Mouse (Mus musculus) natural killer cell, adult 2 months (primary cell): ENCODE measurements around the gene Spi1.

Source experiments
- DNase-seq, 2 experiments: peaks; one replicate each; pipeline ENCODE4 v3.0.0; 2022; ENCODE audit warnings: low spot score in 2 of 2

The Spi1 gene

GRCm38 (mm10) chr2:91123521-91123920 is 41.3 kb downstream of the Spi1 start:
- no peak for DNase-seq

DNA sequence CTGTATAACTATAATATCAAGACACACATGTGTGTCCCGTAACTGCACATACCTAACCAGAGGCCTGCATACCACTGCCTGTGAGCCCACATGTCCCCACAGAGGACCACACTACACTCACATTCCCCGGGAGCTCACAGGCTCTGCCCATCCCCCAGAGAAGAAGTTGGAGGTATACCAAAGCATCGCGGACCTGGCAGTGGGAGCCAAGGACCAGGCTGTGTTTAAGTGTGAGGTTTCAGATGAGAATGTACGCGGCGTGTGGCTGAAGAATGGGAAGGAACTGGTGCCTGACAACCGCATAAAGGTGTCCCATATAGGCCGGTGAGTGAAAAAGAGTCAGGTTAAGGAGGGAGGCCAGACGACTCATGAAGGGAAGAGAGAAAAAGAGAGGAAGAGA is 42.9 kb downstream of the Spi1 start:
- no peak for DNase-seq

GRCm38 (mm10) chr2:91128761-91129160 is 46.6 kb downstream of the Spi1 start:
- DNase-seq: no peak

GRCm38 (mm10) chr2:91130126-91130525 is 47.9 kb downstream of the Spi1 start:
- DNase-seq: no peak

- DNase-seq: no peak
Measured at GRCm38 (mm10) chr2:91131251-91131650, 49.1 kb downstream of the Spi1 start.

GRCm38 (mm10) chr2:91132035-91132434 is 49.8 kb downstream of the Spi1 start:
- DNase-seq: no peak

DNA sequence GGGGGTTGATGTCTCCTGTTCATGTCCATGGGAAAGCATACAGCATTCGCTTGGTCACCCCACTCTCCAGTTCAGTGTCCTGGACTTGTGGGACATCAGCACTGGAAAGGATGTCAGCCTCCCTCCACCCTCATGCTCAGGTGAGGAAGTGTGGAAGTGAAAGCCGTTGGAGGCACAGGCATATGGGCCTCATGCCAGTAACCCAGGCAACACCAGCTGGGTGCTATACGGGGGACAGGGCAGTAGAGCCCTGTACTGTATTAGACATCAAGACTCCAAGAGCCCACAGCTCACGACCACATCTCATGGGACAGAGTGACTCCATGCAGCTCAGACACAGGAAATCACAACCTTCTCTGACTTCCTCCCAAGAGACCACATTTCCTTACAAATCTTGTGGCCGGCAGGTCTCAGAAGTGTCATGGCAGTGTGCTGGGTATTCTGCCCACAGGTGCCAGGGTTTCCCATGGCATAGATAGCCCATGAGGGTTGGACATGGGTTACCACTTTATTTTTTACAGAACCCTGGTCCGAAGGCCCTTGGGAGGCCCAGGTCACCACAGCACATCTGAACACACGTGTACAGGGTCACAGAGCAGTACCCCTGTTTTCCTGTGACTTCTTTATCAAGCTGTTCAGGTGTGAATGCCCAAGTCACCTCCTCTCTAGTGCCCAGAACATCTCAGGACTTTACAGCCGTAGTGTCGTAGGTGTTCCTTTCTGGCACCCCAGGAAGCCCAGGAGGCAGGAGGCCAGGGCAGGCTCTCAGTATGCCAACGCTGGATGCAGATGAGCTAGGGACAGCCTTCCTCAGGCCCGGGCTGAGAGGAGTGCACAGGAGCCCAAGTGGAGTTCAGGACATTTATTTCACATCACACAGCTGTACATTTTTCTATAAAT is 54.6 kb downstream of the Spi1 start:
- DNase-seq: peak in 1 of 2 experiments; percentile 23

- DNase-seq: no peak
Measured at GRCm38 (mm10) chr2:91137481-91137880, 55.3 kb downstream of the Spi1 start.

DNA sequence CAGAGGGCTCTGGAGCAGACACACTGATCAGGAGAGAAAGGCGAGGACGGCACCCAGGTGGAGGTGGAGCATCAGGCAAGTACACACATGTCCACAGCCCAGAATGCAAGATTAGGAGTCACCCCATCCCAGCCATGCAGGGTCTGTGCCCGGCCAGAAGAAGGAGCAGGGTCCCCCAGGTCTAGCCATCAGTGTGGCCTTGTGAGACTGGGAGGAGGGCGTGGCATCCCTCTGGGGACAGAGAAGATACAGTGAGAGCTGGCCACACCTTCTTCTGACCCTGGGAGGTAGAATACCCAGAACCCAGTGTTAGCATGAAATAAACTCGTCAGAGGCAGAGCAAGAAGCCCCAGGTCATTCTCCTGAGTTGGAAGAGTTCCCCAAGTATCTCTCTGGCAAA is 57.1 kb downstream of the Spi1 start:
- DNase-seq: no peak

GRCm38 (mm10) chr2:91139764-91140163 is 57.6 kb downstream of the Spi1 start:
- DNase-seq: no peak

- no peak for DNase-seq
Measured at GRCm38 (mm10) chr2:91142920-91143319, 60.7 kb downstream of the Spi1 start.

GRCm38 (mm10) chr2:91143401-91143800 is 61.2 kb downstream of the Spi1 start:
- no peak for DNase-seq

DNA sequence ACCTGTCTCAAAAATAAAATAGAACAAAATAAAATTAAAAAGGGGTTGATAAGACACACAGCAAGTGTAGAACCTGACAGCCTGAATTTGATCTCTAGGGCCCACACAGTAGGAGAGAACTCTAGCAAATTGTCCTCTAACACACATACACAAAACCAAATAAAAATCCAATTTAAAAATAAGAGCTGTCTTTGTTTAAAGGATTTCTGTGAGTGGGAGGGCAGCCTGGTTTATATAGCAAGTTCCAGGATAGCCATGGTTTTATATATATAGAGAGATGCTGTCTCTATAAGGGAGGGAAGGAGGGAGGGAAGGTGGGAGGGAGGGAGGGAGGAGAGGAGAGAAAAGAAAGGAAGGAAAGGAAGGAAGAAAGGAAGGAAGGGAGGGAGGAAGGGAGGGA is 65.9 kb downstream of the Spi1 start:
- no peak for DNase-seq

DNA sequence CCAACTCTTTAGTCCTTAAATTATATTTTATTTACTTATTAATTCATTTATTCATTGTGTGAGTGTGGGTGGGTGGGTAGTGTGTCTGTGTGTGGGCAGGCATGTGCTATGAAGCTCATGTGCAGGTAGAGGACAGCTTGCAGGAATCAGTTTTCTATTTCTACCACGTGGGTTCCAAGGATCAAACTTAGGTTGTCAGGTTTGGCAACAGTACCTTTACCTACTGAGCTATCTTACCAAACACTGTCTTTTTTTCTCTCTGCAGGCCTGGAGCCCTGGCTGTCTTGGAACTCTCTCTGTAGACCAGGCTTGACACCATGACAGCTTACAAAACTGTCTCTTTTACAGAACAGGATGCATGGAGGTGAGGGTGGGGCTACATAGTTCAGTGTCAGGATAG is 69.1 kb downstream of the Spi1 start:
- DNase-seq: no peak

DNA sequence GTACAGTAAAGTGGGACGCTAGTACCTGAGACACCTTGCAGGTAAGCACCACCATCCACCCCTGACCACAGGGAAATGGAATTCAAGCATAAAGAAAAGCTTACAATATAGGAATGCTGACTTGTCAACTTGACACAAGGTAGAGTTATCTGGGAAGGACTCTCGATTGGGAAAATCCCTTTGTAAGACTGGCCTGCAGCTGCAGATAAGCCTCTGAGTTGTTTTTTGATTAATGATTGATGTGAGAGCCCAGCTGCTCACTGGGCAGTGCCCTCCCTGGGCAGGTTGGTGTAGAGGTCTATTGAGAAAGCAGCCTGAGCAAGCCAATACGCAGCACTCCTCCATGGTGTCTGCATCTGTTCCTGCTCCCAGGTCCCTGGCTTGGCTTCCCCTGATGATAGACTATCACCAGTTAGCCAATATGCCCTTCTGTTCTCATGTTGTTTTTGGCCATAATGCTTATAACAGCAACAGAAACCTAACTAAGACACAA is 70.7 kb downstream of the Spi1 start:
- DNase-seq: no peak

DNA sequence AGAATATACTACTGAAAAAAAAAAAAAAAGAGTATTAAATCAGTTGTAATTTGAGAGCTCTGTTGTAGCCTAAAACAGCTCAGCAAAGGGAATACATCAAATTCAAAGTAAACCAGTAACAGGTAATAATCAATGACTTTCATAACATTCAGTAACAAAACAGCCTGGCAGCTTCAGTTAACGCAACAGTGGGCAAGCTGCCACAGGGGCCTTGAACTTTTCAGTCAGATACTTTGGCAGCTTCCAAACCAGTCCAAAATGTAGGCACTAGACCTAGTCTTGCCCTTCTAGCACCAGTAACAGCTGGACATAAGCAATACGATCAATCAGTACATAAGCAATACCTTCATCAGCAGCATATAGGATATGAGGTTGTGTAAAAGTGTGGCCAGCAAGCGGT is 71.9 kb downstream of the Spi1 start:
- no peak for DNase-seq

DNA sequence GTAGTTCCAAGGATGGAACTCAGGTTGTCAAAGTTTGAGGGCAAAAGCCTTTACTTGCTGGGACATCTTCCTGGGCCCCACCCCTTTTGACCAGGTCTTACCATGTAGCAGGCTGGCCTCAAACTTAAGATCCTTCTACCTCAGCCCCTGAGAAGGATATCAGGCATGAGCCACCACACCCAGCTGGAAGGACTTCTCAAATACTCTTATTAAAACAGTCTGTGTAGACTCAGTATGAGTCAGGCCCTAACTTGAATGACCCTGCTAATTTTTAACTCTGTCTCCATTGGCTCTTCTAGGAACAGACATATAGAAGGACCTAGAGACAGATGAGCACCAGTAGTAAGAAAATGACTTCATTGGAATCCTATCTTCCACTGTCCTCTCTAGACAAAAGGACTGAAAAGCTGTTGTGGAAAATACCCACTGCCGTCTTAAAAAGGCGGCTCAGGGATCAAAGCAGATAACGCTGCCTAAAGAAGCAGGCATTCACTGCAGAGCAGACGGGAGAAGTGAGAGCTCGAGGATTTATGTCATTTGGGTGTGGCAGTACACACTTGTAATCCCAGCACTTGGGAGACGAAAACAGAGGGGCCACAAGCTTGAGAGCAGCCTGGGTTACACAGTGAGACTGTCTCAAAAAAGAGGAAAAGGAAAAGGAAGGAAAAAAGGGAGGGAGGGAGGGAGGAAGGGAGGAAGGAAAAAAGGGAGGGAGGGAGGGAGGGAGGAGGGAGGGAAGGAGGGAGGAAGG is 75.0 kb downstream of the Spi1 start:
- DNase-seq: no peak

GRCm38 (mm10) chr2:91160591-91160990 is 78.4 kb downstream of the Spi1 start:
- no peak for DNase-seq

DNA sequence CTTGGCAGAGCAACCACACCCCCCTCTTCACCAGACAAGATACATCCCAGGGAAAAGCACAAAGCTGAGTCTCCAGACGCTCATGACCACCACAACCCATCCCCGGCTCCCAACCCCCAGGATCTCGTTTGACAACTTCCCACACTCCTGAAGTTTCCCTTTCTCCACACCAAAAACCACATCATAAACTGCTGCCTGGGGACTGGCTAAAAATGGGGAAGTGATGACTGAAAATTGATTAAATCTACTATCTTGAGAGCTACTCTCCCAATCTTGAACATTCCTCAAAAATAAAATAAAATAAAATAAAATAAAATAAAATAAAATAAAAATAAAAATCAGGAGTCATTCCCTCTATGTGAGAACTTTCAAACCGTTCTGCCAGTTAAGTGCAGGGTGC is 80.8 kb downstream of the Spi1 start:
- DNase-seq: no peak

- DNase-seq: no peak
Measured at GRCm38 (mm10) chr2:91163532-91163931, 81.3 kb downstream of the Spi1 start.

DNA sequence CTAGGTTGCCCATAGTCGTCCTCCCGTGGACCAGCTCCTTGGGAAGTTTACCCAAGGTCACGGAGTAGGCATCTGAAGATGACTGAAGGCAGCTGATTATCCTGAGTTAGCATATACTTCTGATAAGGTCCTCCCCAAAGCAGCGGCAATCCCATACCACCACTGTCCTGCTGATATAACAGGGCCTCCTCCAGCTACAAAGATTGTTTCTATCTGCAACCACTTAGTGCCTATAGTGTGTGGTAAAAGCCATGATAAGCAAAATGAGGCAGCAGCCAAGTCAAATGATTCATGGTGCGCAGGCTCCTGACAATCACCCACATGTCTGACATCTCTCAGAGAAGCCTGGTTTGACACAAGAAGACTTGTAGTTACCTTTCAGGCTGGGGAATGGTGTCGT is 82.8 kb downstream of the Spi1 start:
- no peak for DNase-seq
